Comparison of ENCODE assay signal across 8 mouse cellular contexts in genomic region chr15:77150424-77150841, GRCm38 (mm10).
DNase-seq lines count a peak whose midpoint lies in the region; ATAC-seq lines count a peak whose summit lies in the region.

No protein-coding gene starts in this region.

- H3K4me2 ChIP-seq in embryonic facial prominence, embryonic 15.5 days (replicated peaks), result peak overlapping the region; percentile 60
- H3K4me2 ChIP-seq in lung, embryonic 15.5 days, result peak overlapping the region; percentile 76
- peak overlapping the region; percentile 49 for H3K4me2 ChIP-seq in stomach, embryonic 15.5 days

- WGBS in embryonic facial prominence, embryonic 15.5 days, result 12% methylated on average over 3 of the region's 3 CpGs
- 13% methylated on average over 3 of the region's 3 CpGs for WGBS in lung, embryonic 15.5 days
- WGBS in stomach, embryonic 15.5 days, result 20% methylated on average over 3 of the region's 3 CpGs

- no peaks in the 10 kb centered on the region for H3K9me3 ChIP-seq in embryonic facial prominence, embryonic 15.5 days (replicated peaks)
- no peaks in the 10 kb centered on the region for H3K9me3 ChIP-seq in lung, embryonic 15.5 days
- H3K9me3 ChIP-seq in stomach, embryonic 15.5 days, result no peaks in the 10 kb centered on the region

- H3K4me3 ChIP-seq in embryonic facial prominence, embryonic 15.5 days (replicated peaks), result peak overlapping the region; percentile 53
- H3K4me3 ChIP-seq in lung, embryonic 15.5 days, result peak overlapping the region; percentile 16
- peak overlapping the region; percentile 26 for H3K4me3 ChIP-seq in stomach, embryonic 15.5 days (replicated peaks)

- peak; percentile 9; the same call in 1 of the 2 replicates for ATAC-seq in frontal cortex, adult (ENCODE audit: low TSS enrichment)
- 0 out of 2 replicates have a peak, but pooled peaks have one; percentile 16 for ATAC-seq in embryonic facial prominence, embryonic 15.5 days (ENCODE audit: insufficient number of reproducible peaks, low FRiP score, low TSS enrichment, low read depth)
- ATAC-seq in lung, embryonic 15.5 days (ENCODE audit: borderline replicate concordance, extremely low read depth, low FRiP score, low TSS enrichment), result peak; percentile 12; the same call in 1 of the 2 replicates
- peak; percentile 15; the same call in 1 of the 2 replicates for ATAC-seq in stomach, embryonic 15.5 days (ENCODE audit: insufficient read depth, low FRiP score, low read depth)
- no peak for ATAC-seq in CD4-positive, CD25-positive, alpha-beta regulatory T cell, adult 4 months

- no peak overlapping the region for H3K9ac ChIP-seq in embryonic facial prominence, embryonic 15.5 days
- peak overlapping the region; percentile 33 for H3K9ac ChIP-seq in lung, embryonic 15.5 days
- peak overlapping the region; percentile 29; the same call in 1 of the 2 replicates for H3K9ac ChIP-seq in stomach, embryonic 15.5 days

- DNase-seq in frontal cortex, postnatal 36 days (ENCODE audit: low spot score in 2 of 2), result no peak
- peak; percentile 71 for DNase-seq in Muller cell, postnatal 12 days (ENCODE audit: inconsistent ontology term)
- DNase-seq in heart, postnatal 4 days, result peak; percentile 35

- peaks cover 57% of the 10 kb centered on the region for H3K4me1 ChIP-seq in embryonic facial prominence, embryonic 15.5 days
- peaks cover 40% of the 10 kb centered on the region for H3K4me1 ChIP-seq in lung, embryonic 15.5 days
- peaks cover 32% of the 10 kb centered on the region for H3K4me1 ChIP-seq in stomach, embryonic 15.5 days

- H3K27ac ChIP-seq in embryonic facial prominence, embryonic 15.5 days (replicated peaks), result peak overlapping the region; percentile 90
- H3K27ac ChIP-seq in lung, embryonic 15.5 days, result peak overlapping the region; percentile 93
- peak overlapping the region; percentile 84 for H3K27ac ChIP-seq in stomach, embryonic 15.5 days

- no peaks in the 10 kb centered on the region for H3K27me3 ChIP-seq in embryonic facial prominence, embryonic 15.5 days
- no peaks in the 10 kb centered on the region for H3K27me3 ChIP-seq in lung, embryonic 15.5 days
- H3K27me3 ChIP-seq in stomach, embryonic 15.5 days (replicated peaks), result no peaks in the 10 kb centered on the region

- H3K36me3 ChIP-seq in embryonic facial prominence, embryonic 15.5 days, result no peaks in the 10 kb centered on the region
- no peaks in the 10 kb centered on the region for H3K36me3 ChIP-seq in lung, embryonic 15.5 days
- no peaks in the 10 kb centered on the region for H3K36me3 ChIP-seq in stomach, embryonic 15.5 days

Comparison
In these comparisons a context has a peak if more than half of its experiments do, and no peak if none do; other contexts are left out.
1. DNase-seq: peak in Muller cell, postnatal 12 days (single experiment) and heart, postnatal 4 days (single experiment); none in frontal cortex, postnatal 36 days (0 of 2).
2. Peak in every context shown above with its lines, with median percentiles within 50 percentile points of each other: H3K27ac ChIP-seq, H3K4me2 ChIP-seq and H3K4me3 ChIP-seq.